Mouse (Mus musculus) T-helper 2 cell (primary cell): ENCODE data around the gene Fcgrt.
"Not testable (repeated sequence)": the region's sequence is repeated elsewhere in the genome, so short reads cannot be mapped to it uniquely, and the experiment has no call there.

Experiments used
- in situ Hi-C: fragments of 300-600 bp; cut with MboI, MseI; formaldehyde crosslinking; loops from one replicate; pipeline ENCODE4 v1.15.1; 2025; ENCODE audit warnings: high pct_unique_total_duplicates

Fcgrt gene

GRCm38 (mm10) chr7:45103652-45104180 is at the start of gene Fcgrt:
TSS of gene Fcgrt (minus strand) at chr7:45103851.
- in situ Hi-C loops, result no loop called here

GRCm38 (mm10) chr7:45153052-45153451 is 49.4 kb upstream of the Fcgrt start:
- in situ Hi-C loops, result not testable (repeated sequence)

GRCm38 (mm10) chr7:45151303-45151702 is 47.7 kb upstream of the Fcgrt start:
- in situ Hi-C loops, result no loop called here

- in situ Hi-C loops, result no loop called here
These were observed 46.7 kb upstream of the Fcgrt start for GRCm38 (mm10) chr7:45150321-45150720.

- in situ Hi-C loops, result no loop called here
These were observed 45.9 kb upstream of the Fcgrt start for GRCm38 (mm10) chr7:45149545-45149944.

GRCm38 (mm10) chr7:45148534-45149098 is 45.0 kb upstream of the Fcgrt start:
- in situ Hi-C loops, result no loop called here

GRCm38 (mm10) chr7:45147899-45148298 is 44.2 kb upstream of the Fcgrt start:
- in situ Hi-C loops, result no loop called here

- in situ Hi-C loops, result no loop called here
These were observed 43.6 kb upstream of the Fcgrt start for GRCm38 (mm10) chr7:45147267-45147666.

- in situ Hi-C loops, result no loop called here
These were observed 41.8 kb upstream of the Fcgrt start for GRCm38 (mm10) chr7:45145460-45145859.

GRCm38 (mm10) chr7:45144368-45145174 is 40.9 kb upstream of the Fcgrt start:
- in situ Hi-C loops, result no loop called here

GRCm38 (mm10) chr7:45141914-45142313 is 38.3 kb upstream of the Fcgrt start:
- in situ Hi-C loops, result no loop called here

GRCm38 (mm10) chr7:45141319-45141718 is 37.7 kb upstream of the Fcgrt start:
- in situ Hi-C loops, result no loop called here

- in situ Hi-C loops, result no loop called here
These were observed 36.5 kb upstream of the Fcgrt start for GRCm38 (mm10) chr7:45139904-45140723.

- in situ Hi-C loops, result no loop called here
These were observed 34.8 kb upstream of the Fcgrt start for GRCm38 (mm10) chr7:45138403-45138802.

- in situ Hi-C loops, result no loop called here
These were observed 33.7 kb upstream of the Fcgrt start for GRCm38 (mm10) chr7:45137171-45138006.

- in situ Hi-C loops, result no loop called here
These were observed 32.4 kb upstream of the Fcgrt start, which contains the start of the genes Gm45713 and Flt3l for GRCm38 (mm10) chr7:45135993-45136567. TSS of gene Gm45713 (minus strand) at chr7:45136231. TSS of gene Flt3l (minus strand) at chr7:45136432.

GRCm38 (mm10) chr7:45135370-45135769 is 31.7 kb upstream of the Fcgrt start:
- in situ Hi-C loops, result no loop called here

GRCm38 (mm10) chr7:45134544-45135026 is 30.9 kb upstream of the Fcgrt start:
- in situ Hi-C loops, result no loop called here

GRCm38 (mm10) chr7:45133446-45134159 is 30.0 kb upstream of the Fcgrt start:
- in situ Hi-C loops, result no loop called here

- in situ Hi-C loops, result no loop called here
These were observed 28.2 kb upstream of the Fcgrt start for GRCm38 (mm10) chr7:45131850-45132249.
